Mouse (Mus musculus) heart, postnatal 36 days (tissue): Measurements from ENCODE around the gene Myf5. TPM values are rescaled to one million over a fixed set of nuclear protein-coding genes. Genes with fewer than 3 reads are reported as not detected.
A peak's percentile ranks its signal among the peaks of the same experiment; 100 is the strongest.

Source experiments
- DNase-seq, 2 experiments: peaks; one replicate each; pipeline ENCODE4 v3.0.0; 2021 to 2022
- intact Hi-C: fragments of 180-260 bp; cut with DNase I; formaldehyde crosslinking; loops from one replicate; pipeline ENCODE4 v1.15.1; 2025
- total RNA-seq, 2 experiments: library from RNA; stranded (reverse); gene quantifications; 2 replicates each; pipeline ENCODE4 v1.2.3; 2021

Gene Myf5
- total RNA-seq: not detected

- intact Hi-C loops: no loop called here
- DNase-seq: no peak
Measured at GRCm38 (mm10) chr10:107485870-107486269, at the start of gene Myf5. Gene Myf5 (minus strand): TSS chr10:107486134.

- intact Hi-C loops: no loop called here
- DNase-seq: no peak
Measured at GRCm38 (mm10) chr10:107528758-107529157, 42.8 kb upstream of the Myf5 start.

- intact Hi-C loops: no loop called here
Measured at GRCm38 (mm10) chr10:107519216-107519615, 33.3 kb upstream of the Myf5 start.

GRCm38 (mm10) chr10:107516641-107517040 is 30.7 kb upstream of the Myf5 start:
- intact Hi-C loops: no loop called here
- DNase-seq: no peak

More at GRCm38 (mm10) chr10:107519216-107519615, 33.3 kb upstream of the Myf5 start:
- no peak for DNase-seq

GRCm38 (mm10) chr10:107514735-107515134 is 28.8 kb upstream of the Myf5 start:
- DNase-seq: no peak

GRCm38 (mm10) chr10:107506397-107506796 is 20.5 kb upstream of the Myf5 start:
- intact Hi-C loops: no loop called here
- DNase-seq: no peak

More at GRCm38 (mm10) chr10:107514735-107515134, 28.8 kb upstream of the Myf5 start:
- intact Hi-C loops: no loop called here

- intact Hi-C loops: no loop called here
- DNase-seq: no peak
Measured at GRCm38 (mm10) chr10:107503430-107503829, 17.5 kb upstream of the Myf5 start.

- intact Hi-C loops: no loop called here
- DNase-seq: no peak
Measured at GRCm38 (mm10) chr10:107502193-107502592, 16.3 kb upstream of the Myf5 start.

- intact Hi-C loops: no loop called here
- peak in 1 of 2 experiments; percentile 14 for DNase-seq
Measured at GRCm38 (mm10) chr10:107499656-107500055, 13.7 kb upstream of the Myf5 start.

- intact Hi-C loops: no loop called here
Measured at GRCm38 (mm10) chr10:107496402-107496801, 10.5 kb upstream of the Myf5 start.

GRCm38 (mm10) chr10:107494568-107494967 is 8.6 kb upstream of the Myf5 start, which contains the start of gene Myf6:
Gene Myf6 (minus strand): TSS chr10:107494737.
- DNase-seq: no peak
- intact Hi-C loops: no loop called here

More at GRCm38 (mm10) chr10:107496402-107496801, 10.5 kb upstream of the Myf5 start:
- DNase-seq: no peak

- intact Hi-C loops: no loop called here
- DNase-seq: no peak
Measured at GRCm38 (mm10) chr10:107493580-107494474, 7.9 kb upstream of the Myf5 start.

GRCm38 (mm10) chr10:107492867-107493579 is 7.1 kb upstream of the Myf5 start:
- no peak for DNase-seq
- intact Hi-C loops: no loop called here

GRCm38 (mm10) chr10:107488654-107489315 is 2.9 kb upstream of the Myf5 start:
- no peak for DNase-seq
- intact Hi-C loops: no loop called here

GRCm38 (mm10) chr10:107486770-107487169 is 836 bp upstream of the Myf5 start:
- DNase-seq: no peak
- intact Hi-C loops: no loop called here

GRCm38 (mm10) chr10:107484050-107484449 is 1.9 kb downstream of the Myf5 start:
- intact Hi-C loops: no loop called here

GRCm38 (mm10) chr10:107473497-107473896 is 12.4 kb downstream of the Myf5 start:
- no peak for DNase-seq
- intact Hi-C loops: no loop called here

More at GRCm38 (mm10) chr10:107484050-107484449, 1.9 kb downstream of the Myf5 start:
- no peak for DNase-seq

GRCm38 (mm10) chr10:107471712-107472111 is 14.2 kb downstream of the Myf5 start:
- intact Hi-C loops: no loop called here
- no peak for DNase-seq

- intact Hi-C loops: no loop called here
- no peak for DNase-seq
Measured at GRCm38 (mm10) chr10:107467819-107468218, 18.1 kb downstream of the Myf5 start.

GRCm38 (mm10) chr10:107449496-107450330 is 36.2 kb downstream of the Myf5 start:
- no peak for DNase-seq

More at GRCm38 (mm10) chr10:107449496-107450330, 36.2 kb downstream of the Myf5 start:
- intact Hi-C loops: loop anchor here (10.0 kb wide), 1 partner anchor 135 kb away; no protein-coding TSS in a partner anchor
